Mouse (Mus musculus) ovary, postnatal 10 days (tissue): ENCODE results near the gene Slc37a1.
"Not testable (repeated sequence)": the region's sequence is repeated elsewhere in the genome, so short reads cannot be mapped to it uniquely, and the experiment has no call there.

Source experiments
- DNase-seq: peaks from one replicate; pipeline ENCODE4 v3.0.0; 2022; ENCODE audit warnings: low spot score

The Slc37a1 gene

GRCm38 (mm10) chr17:31353255-31353654 lies 66.7 kb downstream of the Slc37a1 start:
- DNase-seq: no peak

DNA sequence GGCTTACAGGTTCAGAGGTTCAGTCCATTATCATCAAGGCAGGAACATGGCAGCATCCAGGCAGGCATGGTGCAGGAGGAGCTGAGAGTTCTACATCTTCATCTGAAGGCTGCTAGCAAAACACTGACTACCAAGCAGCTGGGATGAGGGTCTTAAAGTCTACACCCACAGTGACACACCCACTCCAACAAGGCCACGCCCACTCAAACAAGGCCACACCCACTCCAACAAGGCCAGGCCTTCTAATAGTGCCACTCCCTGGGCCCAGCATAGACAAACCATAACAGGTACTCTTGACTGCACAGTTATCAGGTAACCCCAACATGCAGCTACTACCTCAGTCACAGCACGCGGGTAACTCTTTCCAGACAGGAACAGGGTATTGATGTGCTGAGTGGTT lies 68.1 kb downstream of the Slc37a1 start:
- DNase-seq: not testable (repeated sequence)

DNA sequence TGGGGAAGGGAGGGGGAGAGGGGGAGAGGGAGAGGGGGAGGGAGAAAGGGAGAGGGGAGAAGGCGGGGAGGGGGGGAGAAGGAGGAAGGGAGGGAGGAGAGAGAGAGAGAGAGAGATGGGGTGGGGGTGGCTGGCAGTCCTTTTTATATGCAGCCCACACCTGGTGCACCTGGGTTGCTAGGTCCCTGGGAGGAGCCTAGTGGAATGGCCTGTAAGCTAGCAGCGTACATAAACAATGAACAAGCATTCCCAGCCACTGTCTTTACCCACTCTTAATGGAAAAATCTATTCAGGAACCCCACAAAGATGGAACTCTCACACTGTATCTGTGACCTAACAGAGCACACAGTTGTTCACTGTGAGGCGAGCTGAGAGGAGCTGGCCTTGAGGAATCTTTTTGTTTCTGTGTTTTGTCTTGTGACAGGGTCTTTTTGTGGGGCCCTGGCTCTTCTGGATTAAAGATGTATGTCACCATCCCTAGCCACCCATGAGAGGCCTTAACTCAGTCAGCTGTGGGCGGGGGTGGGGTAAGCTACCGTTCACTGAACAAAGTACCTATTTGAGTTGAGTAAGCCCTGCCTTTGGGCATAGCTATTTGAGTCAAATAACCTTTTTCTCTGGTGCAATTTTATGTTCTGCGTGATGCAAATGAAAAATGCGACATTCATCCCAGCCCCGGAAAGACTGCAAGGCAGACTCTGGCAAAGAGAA lies 69.4 kb downstream of the Slc37a1 start:
- no peak for DNase-seq

DNA sequence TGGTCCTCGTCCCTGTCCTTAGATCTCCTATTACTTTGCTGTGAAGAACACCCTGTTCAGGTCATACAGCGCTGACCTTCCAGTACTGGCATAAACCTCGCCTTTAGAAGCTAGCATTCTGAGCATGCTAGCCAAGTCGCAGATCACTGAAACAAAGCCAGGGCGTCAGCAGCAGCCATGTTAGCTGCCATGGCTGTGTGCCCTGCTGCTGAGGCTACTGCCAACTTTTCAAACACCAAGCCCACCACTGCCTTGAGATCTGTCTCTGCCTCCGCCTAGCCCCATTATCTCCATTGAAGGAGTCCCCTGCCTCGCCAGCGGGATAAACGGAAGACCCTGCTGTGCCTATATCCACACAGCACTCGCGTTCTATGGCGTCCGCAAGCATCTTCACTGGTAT lies 74.0 kb downstream of the Slc37a1 start:
- DNase-seq: no peak

DNA sequence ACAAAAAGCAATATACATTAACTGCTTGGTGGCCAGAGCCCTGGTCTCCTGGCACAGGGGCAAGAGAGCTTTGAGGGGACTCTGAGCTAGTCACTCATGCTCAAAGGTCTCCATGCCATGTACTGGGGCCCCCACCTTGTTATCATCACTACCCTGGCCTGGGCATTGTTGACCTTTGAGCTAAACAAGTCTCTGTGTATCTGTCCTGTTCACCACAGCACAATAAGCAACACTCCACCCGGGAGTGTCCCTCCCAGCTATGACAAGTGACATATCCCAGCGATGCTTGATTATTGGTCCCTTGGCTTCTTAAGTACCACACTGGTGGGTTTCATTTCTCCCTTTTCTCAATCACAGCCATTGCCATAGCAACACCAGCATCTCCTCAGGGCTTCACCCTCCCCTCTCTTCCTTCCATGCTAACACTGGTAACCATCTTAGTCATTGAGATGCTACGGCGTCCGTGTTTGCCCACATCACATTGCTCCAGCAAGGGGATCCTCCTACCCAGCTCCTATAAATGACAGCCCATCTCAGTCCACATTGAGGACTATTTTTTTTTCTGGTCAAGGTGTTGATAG lies 79.1 kb downstream of the Slc37a1 start:
- DNase-seq: no peak

GRCm38 (mm10) chr17:31370221-31370620 lies 83.6 kb downstream of the Slc37a1 start:
- no peak for DNase-seq

DNA sequence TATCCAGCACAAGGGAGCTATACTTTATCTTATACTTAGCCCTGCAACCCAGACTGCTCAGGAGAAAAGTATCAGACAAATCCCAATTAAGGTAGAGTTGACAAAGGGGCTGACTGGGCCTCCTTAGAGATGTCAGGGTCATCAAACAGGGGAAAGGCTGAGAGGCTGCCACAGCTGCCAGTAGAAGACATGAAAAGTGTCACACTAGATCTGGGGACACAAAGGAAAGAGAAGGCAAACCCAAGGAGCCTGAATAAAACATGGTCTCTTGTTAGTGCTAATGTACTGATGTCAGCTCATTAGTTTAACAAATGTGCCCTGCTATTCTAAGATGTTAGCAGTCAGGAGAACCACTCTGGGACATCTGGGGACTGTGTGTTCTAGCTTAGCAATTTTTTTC lies 84.3 kb downstream of the Slc37a1 start:
- no peak for DNase-seq

GRCm38 (mm10) chr17:31377961-31378360 lies 91.4 kb downstream of the Slc37a1 start:
- peak; percentile 31 for DNase-seq

DNA sequence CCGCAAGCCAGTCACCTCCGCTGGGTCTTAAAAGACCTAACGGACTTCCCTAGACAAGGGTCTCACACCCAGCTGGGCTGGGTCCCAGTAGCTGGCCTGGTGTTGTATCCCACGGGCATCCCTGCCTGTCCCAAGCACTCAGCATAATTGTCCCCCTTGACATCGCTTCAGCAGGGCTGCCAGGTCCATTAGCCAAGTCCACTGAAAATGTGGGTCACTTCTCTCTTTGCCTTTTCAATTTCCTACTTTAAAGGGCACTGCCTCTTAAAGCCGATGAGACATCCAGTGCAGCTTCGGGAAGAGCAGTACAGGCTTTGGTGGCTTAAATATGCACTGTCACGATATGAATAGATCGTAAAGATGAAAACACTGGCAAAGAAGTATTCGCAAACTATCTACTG lies 91.8 kb downstream of the Slc37a1 start:
- no peak for DNase-seq

GRCm38 (mm10) chr17:31379086-31379485 lies 92.5 kb downstream of the Slc37a1 start:
- no peak for DNase-seq

DNA sequence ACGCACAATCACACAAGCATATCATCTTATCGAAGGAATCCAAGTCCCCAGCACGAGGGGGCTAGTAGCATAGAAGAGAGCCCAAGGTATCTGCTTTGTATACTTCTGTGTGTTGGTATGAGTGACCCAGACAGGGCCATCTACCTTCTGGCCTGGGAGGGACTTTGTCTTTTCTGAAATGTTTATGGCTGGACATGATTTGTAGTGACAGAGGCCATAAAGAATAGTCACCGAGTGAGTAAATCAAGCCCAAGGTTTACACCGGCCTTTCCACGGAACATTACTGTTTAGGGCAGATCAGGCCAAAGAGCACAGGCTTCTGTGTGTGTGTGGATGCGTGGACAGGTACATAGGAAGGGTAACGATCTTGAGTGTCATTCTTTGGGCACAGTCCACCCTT lies 93.3 kb downstream of the Slc37a1 start:
- no peak for DNase-seq

DNA sequence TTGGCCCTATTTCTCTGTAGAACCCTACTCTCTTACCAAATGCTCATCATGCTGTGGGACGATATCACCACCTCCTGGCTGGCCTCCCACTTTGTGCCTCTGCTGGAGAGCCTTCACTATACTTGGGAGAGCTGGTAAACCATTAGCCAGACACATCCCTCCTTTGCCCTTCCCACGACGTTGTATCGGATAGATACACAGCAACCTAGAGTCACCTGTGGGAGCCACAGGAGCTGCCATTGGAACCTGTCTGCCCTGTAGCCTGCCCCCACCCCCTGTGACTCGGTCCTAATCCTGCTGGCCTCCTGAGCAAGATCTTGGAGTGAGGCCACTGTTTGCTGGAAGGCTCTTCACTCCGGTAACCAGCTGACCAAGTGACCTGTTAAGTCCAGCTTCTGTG lies 96.7 kb downstream of the Slc37a1 start:
- DNase-seq: no peak

- DNase-seq: no peak
Measured at GRCm38 (mm10) chr17:31384968-31385627, 98.5 kb downstream of the Slc37a1 start.

- peak; percentile 14 for DNase-seq
Measured at GRCm38 (mm10) chr17:31385671-31386665, 99.4 kb downstream of the Slc37a1 start, which contains the start of gene Pde9a. Gene Pde9a (plus strand): TSS chr17:31386210.

GRCm38 (mm10) chr17:31386766-31387275 lies 100.2 kb downstream of the Slc37a1 start:
- no peak for DNase-seq

DNA sequence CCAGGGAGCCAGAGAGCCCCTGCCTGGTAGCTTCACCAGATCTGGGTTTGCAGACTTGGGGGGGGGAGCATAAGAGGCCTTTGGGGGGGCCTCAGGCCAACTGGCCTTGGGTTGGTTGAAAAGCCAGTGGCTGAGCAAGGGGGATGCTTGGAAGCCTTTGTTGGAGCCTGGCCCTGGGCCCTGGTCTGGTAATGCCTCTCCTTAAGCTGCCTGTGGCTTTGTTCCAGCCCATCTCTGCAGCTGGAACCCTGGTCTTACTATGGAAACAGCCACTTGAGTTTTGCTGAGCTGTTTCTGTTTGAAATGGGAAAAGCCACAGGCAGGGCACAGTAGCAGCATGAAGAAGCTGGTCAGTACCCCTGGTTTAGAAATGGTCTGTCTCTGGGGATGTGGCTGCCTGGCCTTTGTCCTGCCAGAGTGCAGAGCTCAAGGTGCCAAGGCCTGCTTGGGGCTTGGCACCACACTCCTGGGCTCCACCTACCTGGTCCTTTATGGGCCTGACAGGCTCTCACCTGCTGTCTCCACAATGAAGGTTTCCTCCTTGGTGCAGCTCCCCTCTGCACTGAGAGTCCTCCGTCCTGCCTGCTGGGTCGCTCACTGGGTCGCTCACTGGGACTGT lies 102.9 kb downstream of the Slc37a1 start:
- DNase-seq: no peak

- no peak for DNase-seq
Measured at GRCm38 (mm10) chr17:31391462-31391861, 104.9 kb downstream of the Slc37a1 start.

- DNase-seq: no peak
Measured at GRCm38 (mm10) chr17:31392041-31392440, 105.4 kb downstream of the Slc37a1 start.

GRCm38 (mm10) chr17:31393811-31394210 lies 107.2 kb downstream of the Slc37a1 start:
- no peak for DNase-seq

DNA sequence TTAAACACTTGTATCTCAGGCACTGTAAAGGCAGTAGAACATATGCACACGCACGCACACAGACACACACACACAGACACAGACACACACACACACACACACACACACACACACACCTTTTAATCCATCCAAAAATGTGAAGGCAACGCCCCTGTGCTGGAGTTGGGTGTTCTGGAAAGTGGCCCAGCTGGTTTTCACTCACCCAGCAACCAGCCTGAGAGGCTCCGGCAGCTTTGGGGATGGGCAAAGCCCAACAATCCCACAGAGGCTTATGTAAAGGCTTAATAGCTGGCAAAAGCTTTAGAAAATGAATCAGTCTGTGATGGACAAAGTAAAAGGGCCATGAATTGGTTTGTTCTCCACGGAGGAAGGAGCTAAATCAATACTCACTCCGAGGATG lies 113.7 kb downstream of the Slc37a1 start:
- no peak for DNase-seq
